Mouse (Mus musculus) heart, embryonic 11.5 days (tissue): ENCODE data around the gene Lrch1. TPM values are rescaled to one million over a fixed set of nuclear protein-coding genes. Genes with fewer than 3 reads are reported as not detected.

ENCODE experiments used
- ATAC-seq: fragments of 200-750 bp; cut with Nextera tagmentation; replicated peaks from 2 replicates; pipeline ENCODE4 v1.8.0; 2017; ENCODE audit warnings: moderate library complexity; ENCODE audit not compliant: insufficient number of reproducible peaks, low FRiP score, low TSS enrichment
- H3K27ac ChIP-seq: fragments of 300-500 bp; sonication (generic); 2 replicates; pipeline ENCODE4 v1.5.1; 2014; ENCODE audit warnings: mild to moderate bottlenecking, low read depth, low read length
- H3K27me3 ChIP-seq: fragments of 300-500 bp; sonication (generic); 2 replicates; pipeline ENCODE4 v1.6.1; 2014; ENCODE audit warnings: mild to moderate bottlenecking, low read length, mixed read lengths; ENCODE audit not compliant: control insufficient read depth, insufficient read depth
- H3K36me3 ChIP-seq: fragments of 300-500 bp; sonication (generic); 2 replicates; pipeline ENCODE4 v1.6.1; 2014; ENCODE audit warnings: mild to moderate bottlenecking, low read length, moderate library complexity, mixed read lengths; ENCODE audit not compliant: control insufficient read depth, insufficient read depth
- H3K4me1 ChIP-seq: fragments of 300-500 bp; sonication (generic); 2 replicates; pipeline ENCODE4 v1.6.1; 2014; ENCODE audit warnings: low read length; ENCODE audit not compliant: control insufficient read depth, insufficient read depth
- H3K4me2 ChIP-seq: fragments of 300-500 bp; sonication (generic); 2 replicates; pipeline ENCODE4 v1.6.1; 2014; ENCODE audit warnings: mild to moderate bottlenecking, moderate library complexity
- H3K4me3 ChIP-seq: fragments of 300-500 bp; sonication (generic); 2 replicates; pipeline ENCODE4 v1.5.1; 2014; ENCODE audit warnings: low read depth, low read length
- H3K9ac ChIP-seq: fragments of 300-500 bp; sonication (generic); 2 replicates; pipeline ENCODE4 v1.6.1; 2014; ENCODE audit warnings: mild to moderate bottlenecking, low read depth, low read length, moderate library complexity
- H3K9me3 ChIP-seq: fragments of 300-500 bp; sonication (generic); replicated peaks from 2 replicates; pipeline ENCODE4 v1.6.1; 2016; ENCODE audit warnings: low read length; ENCODE audit not compliant: control insufficient read depth
- WGBS: fragments of 180-500 bp; shearing (Covaris S2); extraction: QIAGEN DNeasy Blood & Tissue Kit; methylation state at CpG from one replicate; pipeline ENCODE4 v1.1.7; 2014; ENCODE audit not compliant: insufficient replicate concordance; 5-methylcytosine and 5-hydroxymethylcytosine counted together
- polyA plus RNA-seq: library from polyadenylated mRNA; unstranded; fragments of >200 nt; fragmentation: Nextera tagmentation; extraction: Ambion mirVana; gene quantifications from 2 replicates; pipeline ENCODE4 v1.2.1, GENCODE M21; 2014

Lrch1 gene
- polyA plus RNA-seq, 1 experiment from 2014 or later = 10.0 TPM

GRCm38 (mm10) chr14:74900705-74901369, 46.8 kb downstream of the Lrch1 start:
- H3K9me3 ChIP-seq = no peaks in the 10 kb centered on the region
- H3K9ac ChIP-seq = peak overlapping the region; percentile 43; the same call in 1 of the 2 replicates
- H3K4me1 ChIP-seq = peaks cover 33% of the 10 kb centered on the region
- peak overlapping the region; percentile 86 for H3K27ac ChIP-seq
- H3K27me3 ChIP-seq = no peaks in the 10 kb centered on the region
- WGBS = 39% methylated on average over 8 of the region's 8 CpGs
- peak overlapping the region; percentile 43 for H3K4me2 ChIP-seq
- H3K4me3 ChIP-seq = no peak overlapping the region
- no peaks in the 10 kb centered on the region; the same call in 1 of the 2 replicates for H3K36me3 ChIP-seq
- 0 out of 2 replicates have a peak, but pooled peaks have one; percentile 35 for ATAC-seq

GRCm38 (mm10) chr14:74899953-74900704, 47.5 kb downstream of the Lrch1 start:
- WGBS = 22% methylated on average over 13 of the region's 13 CpGs
- Histone ChIP-seq H3K27me3 (no peaks in the 10 kb centered on the region), H3K9ac (peak overlapping the region; percentile 43; the same call in 1 of the 2 replicates), H3K36me3 (no peaks in the 10 kb centered on the region; the same call in 1 of the 2 replicates), H3K9me3 (no peaks in the 10 kb centered on the region), H3K27ac (peak overlapping the region; percentile 86), H3K4me3 (no peak overlapping the region), H3K4me1 (peaks cover 33% of the 10 kb centered on the region), H3K4me2 (peak overlapping the region; percentile 43)
- peak; percentile 39; the same call in 1 of the 2 replicates for ATAC-seq

- no peak for ATAC-seq
- no peaks in the 10 kb centered on the region for H3K9me3 ChIP-seq
- 80% methylated on average over 5 of the region's 5 CpGs for WGBS
- H3K4me1 ChIP-seq = peaks cover 32% of the 10 kb centered on the region
- no peak overlapping the region for H3K27ac ChIP-seq
- no peak overlapping the region for H3K4me3 ChIP-seq
- H3K36me3 ChIP-seq = no peaks in the 10 kb centered on the region; the same call in 1 of the 2 replicates
- no peak overlapping the region for H3K4me2 ChIP-seq
- H3K27me3 ChIP-seq = no peaks in the 10 kb centered on the region
- no peak overlapping the region for H3K9ac ChIP-seq
Observed at GRCm38 (mm10) chr14:74898939-74899338, 48.7 kb downstream of the Lrch1 start.

- Histone ChIP-seq H3K9ac (no peak overlapping the region), H3K4me1 (peaks cover 17% of the 10 kb centered on the region), H3K36me3 (no peaks in the 10 kb centered on the region), H3K4me3 (no peak overlapping the region), H3K9me3 (no peaks in the 10 kb centered on the region), H3K27me3 (no peaks in the 10 kb centered on the region), H3K4me2 (no peak overlapping the region), H3K27ac (no peak overlapping the region)
- no peak for ATAC-seq
- WGBS = 71% methylated on average over 6 of the region's 6 CpGs
Observed at GRCm38 (mm10) chr14:74893693-74894092, 54.0 kb downstream of the Lrch1 start.

GRCm38 (mm10) chr14:74893085-74893648, 54.5 kb downstream of the Lrch1 start:
- Histone ChIP-seq H3K36me3 (no peaks in the 10 kb centered on the region), H3K9me3 (no peaks in the 10 kb centered on the region), H3K27ac (no peak overlapping the region), H3K27me3 (no peaks in the 10 kb centered on the region), H3K9ac (no peak overlapping the region), H3K4me3 (no peak overlapping the region), H3K4me1 (peaks cover 16% of the 10 kb centered on the region), H3K4me2 (no peak overlapping the region)
- ATAC-seq = no peak
- WGBS = 73% methylated on average over 3 of the region's 3 CpGs

- H3K9ac ChIP-seq = no peak overlapping the region
- no peaks in the 10 kb centered on the region for H3K36me3 ChIP-seq
- WGBS = 57% methylated on average over 2 of the region's 2 CpGs
- H3K4me2 ChIP-seq = no peak overlapping the region
- ATAC-seq = no peak
- H3K4me3 ChIP-seq = no peak overlapping the region
- H3K27ac ChIP-seq = no peak overlapping the region
- peaks cover 31% of the 10 kb centered on the region for H3K4me1 ChIP-seq
- no peaks in the 10 kb centered on the region for H3K27me3 ChIP-seq
- no peaks in the 10 kb centered on the region for H3K9me3 ChIP-seq
Observed at GRCm38 (mm10) chr14:74889304-74889703, 58.4 kb downstream of the Lrch1 start.

GRCm38 (mm10) chr14:74888103-74888502, 59.6 kb downstream of the Lrch1 start:
- peaks cover 36% of the 10 kb centered on the region for H3K4me1 ChIP-seq
- H3K27ac ChIP-seq = no peak overlapping the region
- H3K27me3 ChIP-seq = no peaks in the 10 kb centered on the region
- no peak for ATAC-seq
- H3K4me3 ChIP-seq = no peak overlapping the region
- no peaks in the 10 kb centered on the region for H3K9me3 ChIP-seq
- H3K9ac ChIP-seq = no peak overlapping the region
- WGBS = 94% methylated on average over 1 of the region's 1 CpGs
- no peak overlapping the region for H3K4me2 ChIP-seq
- H3K36me3 ChIP-seq = no peaks in the 10 kb centered on the region

GRCm38 (mm10) chr14:74886453-74886852, 61.2 kb downstream of the Lrch1 start:
- Histone ChIP-seq H3K27ac (no peak overlapping the region), H3K36me3 (no peaks in the 10 kb centered on the region), H3K4me1 (peaks cover 42% of the 10 kb centered on the region), H3K9me3 (no peaks in the 10 kb centered on the region), H3K9ac (no peak overlapping the region), H3K27me3 (no peaks in the 10 kb centered on the region), H3K4me2 (no peak overlapping the region), H3K4me3 (no peak overlapping the region)
- ATAC-seq = no peak
- 67% methylated on average over 5 of the region's 5 CpGs for WGBS
